Mouse (Mus musculus): ENCODE measurements at regions not wholly inside any gene's neighbourhood (a gene's known extent, or its start where the extent isn't known, plus 50 kb on each side); places are given as distances from the start of the nearest gene placed in this dataset.

DNA sequence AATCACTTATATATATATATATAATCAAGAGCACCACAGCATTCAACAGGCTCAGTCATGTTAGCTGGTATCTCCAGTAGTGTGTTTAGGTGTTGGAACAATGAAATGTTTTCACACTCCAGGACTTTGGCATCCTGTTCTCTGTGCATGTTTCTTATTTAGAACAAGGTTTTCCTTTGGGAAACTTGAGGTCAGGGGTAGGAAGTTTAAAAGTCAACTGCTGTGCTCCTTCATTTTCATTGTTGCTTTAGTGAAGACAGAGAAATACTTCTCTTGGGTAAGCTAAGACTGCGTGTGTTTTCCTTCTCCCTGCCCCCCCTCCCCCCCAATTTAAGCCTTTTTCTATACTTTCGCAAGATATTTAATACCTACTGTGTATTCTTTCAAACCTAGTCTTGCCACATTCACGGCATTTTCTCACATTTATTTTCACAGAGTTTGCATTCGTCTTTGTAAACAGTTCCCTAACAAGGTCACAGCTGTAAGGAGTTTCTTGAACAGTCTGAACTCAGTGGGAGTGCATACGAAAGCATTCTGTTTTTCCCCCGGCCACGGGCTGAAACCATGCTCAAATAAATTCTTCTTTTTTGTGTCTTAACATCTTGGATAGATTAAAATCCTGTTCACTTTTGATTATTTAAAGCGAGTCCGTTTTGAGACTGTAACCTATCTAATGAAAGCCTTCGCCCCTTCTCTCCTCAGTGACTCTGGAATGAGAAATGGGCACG is 279.2 kb downstream of the Col12a1 start:
- Histone ChIP-seq H3K27me3 (ENCODE audit: control insufficient read depth, insufficient read depth, low read length) (no peaks in the 10 kb centered on the region), H3K36me3 (ENCODE audit: control insufficient read depth, insufficient read depth, low read length) (no peaks in the 10 kb centered on the region), H3K9me3 (ENCODE audit: control insufficient read depth, low read length) (no peaks in the 10 kb centered on the region), H3K4me1 (ENCODE audit: control insufficient read depth in 2 of 2, insufficient read depth in 2 of 2, low read length in 2 of 2) (no peaks in the 10 kb centered on the region; a peak in 1 of 4 replicates), H3K4me2 (ENCODE audit: low read length) (no peak overlapping the region), H3K9ac (ENCODE audit: low read length) (no peak overlapping the region), H3K4me3 (ENCODE audit: control insufficient read depth in 1 of 2, insufficient read depth in 1 of 2, low read depth in 1 of 2, low read length in 2 of 2) (no peak overlapping the region), H3K27ac (replicated peaks in 1 of 2; ENCODE audit: control insufficient read depth in 1 of 2, insufficient read depth in 1 of 2, low read depth in 2 of 2, low read length in 2 of 2) (no peak overlapping the region)
- WGBS = 49% methylated on average over 11 of the region's 11 CpGs
- ATAC-seq (ENCODE audit: insufficient number of reproducible peaks, insufficient read depth, low FRiP score, low read depth) = no peak

DNA sequence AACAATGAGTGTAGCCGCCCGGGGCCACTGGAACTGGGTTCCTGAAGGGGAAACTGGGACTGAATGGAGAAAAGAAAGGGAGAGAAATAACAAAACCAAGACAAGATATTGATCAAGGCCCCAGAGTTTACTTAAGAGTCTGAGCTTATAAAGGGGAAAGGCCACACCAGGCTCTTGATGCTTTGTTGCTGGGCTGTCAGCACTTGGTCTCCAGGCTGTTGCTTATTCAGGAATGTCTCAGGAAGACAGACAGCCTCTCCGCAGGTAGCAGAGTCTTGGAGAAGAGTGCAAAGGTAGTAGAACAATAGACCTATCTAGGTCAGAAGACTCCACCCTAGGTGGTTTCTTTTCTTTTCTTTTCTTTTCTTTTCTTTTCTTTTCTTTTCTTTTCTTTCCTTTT is 263.4 kb downstream of the Col12a1 start:
- H3K9me3 ChIP-seq (ENCODE audit: control insufficient read depth, low read length) = no peaks in the 10 kb centered on the region
- WGBS = 68% methylated on average over 3 of the region's 3 CpGs

DNA sequence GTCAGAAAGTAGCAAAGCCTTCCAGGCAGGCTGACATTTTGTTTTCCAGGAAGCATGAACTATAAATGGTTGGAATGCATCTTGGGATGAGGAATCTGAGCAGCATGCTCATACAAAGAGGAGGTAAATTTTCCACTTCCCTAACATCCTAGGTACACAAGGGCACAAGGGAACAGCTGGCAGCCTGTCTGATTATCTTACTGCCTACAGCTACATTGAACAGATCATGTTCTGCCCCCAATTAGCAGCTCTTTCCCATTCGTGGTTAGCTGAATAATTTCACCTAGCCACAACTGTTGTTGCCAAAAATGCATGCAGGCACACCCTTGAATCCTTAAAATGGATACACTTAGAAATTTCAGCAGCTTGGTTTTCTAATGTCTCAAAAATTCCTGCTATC is 239.5 kb downstream of the Col12a1 start:
- ATAC-seq (ENCODE audit: insufficient number of reproducible peaks, insufficient read depth, low FRiP score, low read depth) = no peak
- H3K9ac ChIP-seq (ENCODE audit: low read length) = no peak overlapping the region
- H3K27me3 ChIP-seq (ENCODE audit: control insufficient read depth, insufficient read depth, low read length) = no peaks in the 10 kb centered on the region
- WGBS = 5% methylated on average over 1 of the region's 1 CpGs
- no peaks in the 10 kb centered on the region for H3K9me3 ChIP-seq (ENCODE audit: control insufficient read depth, low read length)
- no peaks in the 10 kb centered on the region for H3K36me3 ChIP-seq (ENCODE audit: control insufficient read depth, insufficient read depth, low read length)
- H3K4me2 ChIP-seq (ENCODE audit: low read length) = no peak overlapping the region
- no peak overlapping the region for H3K4me3 ChIP-seq (ENCODE audit: control insufficient read depth in 1 of 2, insufficient read depth in 1 of 2, low read depth in 1 of 2, low read length in 2 of 2)
- H3K27ac ChIP-seq (replicated peaks in 1 of 2; ENCODE audit: control insufficient read depth in 1 of 2, insufficient read depth in 1 of 2, low read depth in 2 of 2, low read length in 2 of 2) = no peak overlapping the region
- H3K4me1 ChIP-seq (ENCODE audit: control insufficient read depth in 2 of 2, insufficient read depth in 2 of 2, low read length in 2 of 2) = no peaks in the 10 kb centered on the region

More for the DNA sequence above, 263.4 kb downstream of the Col12a1 start:
- H3K4me3 ChIP-seq (ENCODE audit: control insufficient read depth in 1 of 2, insufficient read depth in 1 of 2, low read depth in 1 of 2, low read length in 2 of 2) = no peak overlapping the region
- no peak overlapping the region for H3K27ac ChIP-seq (replicated peaks in 1 of 2; ENCODE audit: control insufficient read depth in 1 of 2, insufficient read depth in 1 of 2, low read depth in 2 of 2, low read length in 2 of 2)
- no peaks in the 10 kb centered on the region for H3K36me3 ChIP-seq (ENCODE audit: control insufficient read depth, insufficient read depth, low read length)
- H3K9ac ChIP-seq (ENCODE audit: low read length) = no peak overlapping the region
- H3K4me1 ChIP-seq (ENCODE audit: control insufficient read depth in 2 of 2, insufficient read depth in 2 of 2, low read length in 2 of 2) = no peaks in the 10 kb centered on the region
- no peak overlapping the region for H3K4me2 ChIP-seq (ENCODE audit: low read length)
- H3K27me3 ChIP-seq (ENCODE audit: control insufficient read depth, insufficient read depth, low read length) = no peaks in the 10 kb centered on the region
- ATAC-seq (ENCODE audit: insufficient number of reproducible peaks, insufficient read depth, low FRiP score, low read depth) = no peak

DNA sequence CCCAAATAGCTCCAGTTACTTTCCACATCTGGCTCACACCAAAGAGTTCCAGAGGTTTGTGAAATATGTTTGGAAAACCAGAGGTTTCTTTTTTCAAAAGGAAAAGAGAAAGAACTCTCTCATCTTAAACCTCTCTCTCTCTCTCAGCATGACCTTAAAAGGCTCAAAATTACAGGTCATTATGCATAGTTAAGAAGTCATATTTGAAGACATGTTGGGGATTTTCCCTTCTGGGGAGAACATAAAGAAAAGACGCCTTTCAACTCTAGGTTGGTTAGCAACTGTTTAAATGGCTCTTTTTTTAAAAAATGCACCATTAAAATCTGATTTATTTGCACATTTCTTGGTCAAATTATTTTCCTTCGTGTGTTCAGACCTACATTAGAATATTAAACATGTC is 218.4 kb downstream of the Col12a1 start:
- WGBS = 70% methylated on average over 2 of the region's 2 CpGs
- Histone ChIP-seq H3K4me3 (ENCODE audit: control insufficient read depth in 1 of 2, insufficient read depth in 1 of 2, low read depth in 1 of 2, low read length in 2 of 2) (no peak overlapping the region), H3K9ac (ENCODE audit: low read length) (no peak overlapping the region), H3K36me3 (ENCODE audit: control insufficient read depth, insufficient read depth, low read length) (no peaks in the 10 kb centered on the region), H3K27ac (replicated peaks in 1 of 2; ENCODE audit: control insufficient read depth in 1 of 2, insufficient read depth in 1 of 2, low read depth in 2 of 2, low read length in 2 of 2) (no peak overlapping the region), H3K4me2 (ENCODE audit: low read length) (no peak overlapping the region), H3K9me3 (ENCODE audit: control insufficient read depth, low read length) (no peaks in the 10 kb centered on the region), H3K27me3 (ENCODE audit: control insufficient read depth, insufficient read depth, low read length) (no peaks in the 10 kb centered on the region), H3K4me1 (ENCODE audit: control insufficient read depth in 2 of 2, insufficient read depth in 2 of 2, low read length in 2 of 2) (no peaks in the 10 kb centered on the region)
- ATAC-seq (ENCODE audit: insufficient number of reproducible peaks, insufficient read depth, low FRiP score, low read depth) = no peak

DNA sequence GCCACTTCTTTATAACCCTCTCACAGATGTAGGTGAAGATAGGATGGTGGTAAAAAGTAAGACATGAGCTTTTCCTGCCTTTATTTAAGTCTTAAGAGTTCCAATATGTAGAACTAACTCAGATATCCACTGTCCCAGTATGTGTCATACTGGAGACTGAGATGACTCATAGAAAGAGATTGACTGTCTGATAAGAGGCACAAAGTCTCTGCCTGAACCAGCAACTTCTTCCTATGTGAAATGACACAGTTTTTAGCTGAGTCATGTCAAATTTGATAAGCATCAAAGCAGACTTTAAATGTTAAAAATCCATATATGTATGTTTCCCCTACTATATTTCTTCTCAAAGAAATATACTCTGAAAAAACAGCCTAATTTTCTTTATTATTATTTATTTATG is 216.6 kb downstream of the Col12a1 start:
- Histone ChIP-seq H3K4me3 (ENCODE audit: control insufficient read depth in 1 of 2, insufficient read depth in 1 of 2, low read depth in 1 of 2, low read length in 2 of 2) (no peak overlapping the region), H3K4me2 (ENCODE audit: low read length) (no peak overlapping the region), H3K36me3 (ENCODE audit: control insufficient read depth, insufficient read depth, low read length) (no peaks in the 10 kb centered on the region), H3K9ac (ENCODE audit: low read length) (no peak overlapping the region), H3K9me3 (ENCODE audit: control insufficient read depth, low read length) (no peaks in the 10 kb centered on the region), H3K27me3 (ENCODE audit: control insufficient read depth, insufficient read depth, low read length) (no peaks in the 10 kb centered on the region), H3K4me1 (ENCODE audit: control insufficient read depth in 2 of 2, insufficient read depth in 2 of 2, low read length in 2 of 2) (no peaks in the 10 kb centered on the region), H3K27ac (replicated peaks in 1 of 2; ENCODE audit: control insufficient read depth in 1 of 2, insufficient read depth in 1 of 2, low read depth in 2 of 2, low read length in 2 of 2) (no peak overlapping the region)
- no peak for ATAC-seq (ENCODE audit: insufficient number of reproducible peaks, insufficient read depth, low FRiP score, low read depth)

DNA sequence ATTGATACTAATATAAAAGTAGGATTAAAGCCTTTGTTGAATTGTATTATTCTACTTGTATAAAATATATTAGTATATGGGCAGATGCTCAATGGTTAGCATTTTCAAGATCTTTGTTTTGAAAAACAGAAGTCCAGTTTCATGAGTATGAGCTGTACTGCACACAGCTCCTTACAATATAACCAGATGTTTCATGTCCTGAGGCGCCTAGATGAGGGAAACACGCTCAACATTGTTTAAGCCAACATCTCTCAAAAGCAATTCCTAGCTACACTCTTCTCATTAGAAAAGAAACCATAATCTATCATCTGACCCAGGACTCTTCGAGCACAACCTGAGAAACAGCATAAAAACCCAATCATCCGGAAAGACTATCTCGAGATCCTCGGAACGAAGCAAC is 202.2 kb downstream of the Col12a1 start:
- no peak overlapping the region for H3K4me2 ChIP-seq (ENCODE audit: low read length)
- H3K36me3 ChIP-seq (ENCODE audit: control insufficient read depth, insufficient read depth, low read length) = no peaks in the 10 kb centered on the region
- 86% methylated on average over 7 of the region's 7 CpGs for WGBS
- ATAC-seq (ENCODE audit: insufficient number of reproducible peaks, insufficient read depth, low FRiP score, low read depth) = no peak
- no peaks in the 10 kb centered on the region for H3K9me3 ChIP-seq (ENCODE audit: control insufficient read depth, low read length)
- peaks cover 8 to 12% of the 10 kb centered on the region in 2 experiments; a peak in 3 of 4 replicates for H3K4me1 ChIP-seq (ENCODE audit: control insufficient read depth in 2 of 2, insufficient read depth in 2 of 2, low read length in 2 of 2)
- H3K4me3 ChIP-seq (ENCODE audit: control insufficient read depth in 1 of 2, insufficient read depth in 1 of 2, low read depth in 1 of 2, low read length in 2 of 2) = no peak overlapping the region
- no peaks in the 10 kb centered on the region for H3K27me3 ChIP-seq (ENCODE audit: control insufficient read depth, insufficient read depth, low read length)
- H3K9ac ChIP-seq (ENCODE audit: low read length) = no peak overlapping the region
- no peak overlapping the region for H3K27ac ChIP-seq (replicated peaks in 1 of 2; ENCODE audit: control insufficient read depth in 1 of 2, insufficient read depth in 1 of 2, low read depth in 2 of 2, low read length in 2 of 2)

DNA sequence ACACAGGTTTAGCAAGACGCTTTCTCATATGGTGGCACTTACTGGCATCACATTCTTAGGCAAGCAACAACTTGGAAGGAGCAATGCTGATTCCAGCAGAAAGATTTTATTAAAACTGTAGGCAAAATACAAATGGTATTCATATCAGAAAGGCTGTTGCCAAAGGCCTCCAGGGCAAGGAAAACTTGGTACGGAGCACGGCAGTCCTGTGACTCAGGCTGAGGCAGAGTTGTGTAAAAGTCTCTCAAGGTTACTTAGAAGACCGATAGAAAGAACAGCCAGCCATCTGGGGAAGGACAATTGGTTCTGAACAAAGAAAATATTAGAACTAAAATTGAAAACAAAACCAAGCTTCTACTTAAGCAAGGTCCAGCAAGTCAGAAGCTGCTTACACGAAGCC is 201.2 kb downstream of the Col12a1 start:
- H3K4me1 ChIP-seq (ENCODE audit: control insufficient read depth in 2 of 2, insufficient read depth in 2 of 2, low read length in 2 of 2) = peaks cover 8 to 12% of the 10 kb centered on the region in 2 experiments; a peak in 3 of 4 replicates
- H3K4me2 ChIP-seq (ENCODE audit: low read length) = no peak overlapping the region
- no peaks in the 10 kb centered on the region for H3K36me3 ChIP-seq (ENCODE audit: control insufficient read depth, insufficient read depth, low read length)
- ATAC-seq (ENCODE audit: insufficient number of reproducible peaks, insufficient read depth, low FRiP score, low read depth) = no peak
- H3K9me3 ChIP-seq (ENCODE audit: control insufficient read depth, low read length) = no peaks in the 10 kb centered on the region
- 78% methylated on average over 5 of the region's 5 CpGs for WGBS
- H3K4me3 ChIP-seq (ENCODE audit: control insufficient read depth in 1 of 2, insufficient read depth in 1 of 2, low read depth in 1 of 2, low read length in 2 of 2) = no peak overlapping the region
- no peaks in the 10 kb centered on the region for H3K27me3 ChIP-seq (ENCODE audit: control insufficient read depth, insufficient read depth, low read length)
- no peak overlapping the region for H3K9ac ChIP-seq (ENCODE audit: low read length)
- H3K27ac ChIP-seq (replicated peaks in 1 of 2; ENCODE audit: control insufficient read depth in 1 of 2, insufficient read depth in 1 of 2, low read depth in 2 of 2, low read length in 2 of 2) = peak overlapping the region in 1 of 2 experiments; percentile 93; a peak in 1 of 4 replicates

DNA sequence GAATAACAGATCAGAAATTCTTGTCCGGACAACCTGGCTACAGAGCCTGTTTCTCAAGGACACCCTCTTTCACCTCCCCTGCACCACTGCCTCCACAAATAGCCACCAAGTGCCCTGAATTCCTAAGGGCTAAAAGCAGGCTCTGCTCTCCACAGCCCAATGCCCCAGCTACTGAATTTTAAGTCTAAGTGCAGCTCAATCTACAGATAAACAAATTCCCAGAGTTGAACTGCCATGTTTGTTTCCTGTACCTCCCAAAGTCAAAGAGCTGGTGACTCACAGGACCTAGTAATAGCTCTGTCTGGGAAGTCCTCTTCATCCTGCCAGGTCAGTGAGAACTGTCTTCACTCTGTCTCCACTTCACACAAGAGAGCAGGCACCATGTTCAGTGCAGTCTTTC is 200.0 kb downstream of the Col12a1 start:
- WGBS = 21% methylated on average over 1 of the region's 1 CpGs
- peak overlapping the region; percentile 35 for H3K4me2 ChIP-seq (ENCODE audit: low read length)
- no peaks in the 10 kb centered on the region for H3K27me3 ChIP-seq (ENCODE audit: control insufficient read depth, insufficient read depth, low read length)
- H3K9ac ChIP-seq (ENCODE audit: low read length) = no peak overlapping the region
- peaks cover 8 to 12% of the 10 kb centered on the region in 2 experiments; a peak in 3 of 4 replicates for H3K4me1 ChIP-seq (ENCODE audit: control insufficient read depth in 2 of 2, insufficient read depth in 2 of 2, low read length in 2 of 2)
- H3K36me3 ChIP-seq (ENCODE audit: control insufficient read depth, insufficient read depth, low read length) = no peaks in the 10 kb centered on the region
- peak; percentile 56 for ATAC-seq (ENCODE audit: insufficient number of reproducible peaks, insufficient read depth, low FRiP score, low read depth)
- peak overlapping the region; percentile 93 to 95 for H3K27ac ChIP-seq (replicated peaks in 1 of 2; ENCODE audit: control insufficient read depth in 1 of 2, insufficient read depth in 1 of 2, low read depth in 2 of 2, low read length in 2 of 2)
- no peaks in the 10 kb centered on the region for H3K9me3 ChIP-seq (ENCODE audit: control insufficient read depth, low read length)
- H3K4me3 ChIP-seq (ENCODE audit: control insufficient read depth in 1 of 2, insufficient read depth in 1 of 2, low read depth in 1 of 2, low read length in 2 of 2) = peak overlapping the region in 1 of 2 experiments; percentile 2; a peak in 1 of 4 replicates

All from heart, embryonic 14.5 days (tissue).